Mouse (Mus musculus) T-helper 2 cell (primary cell): ENCODE measurements at regions not wholly inside any gene's neighbourhood (a gene's known extent, or its start where the extent isn't known, plus 50 kb on each side); places are given as distances from the start of the nearest gene placed in this dataset.

Source experiments
- in situ Hi-C: fragments of 300-600 bp; cut with MboI, MseI; formaldehyde crosslinking; loops from one replicate; pipeline ENCODE4 v1.15.1; 2025; ENCODE audit warnings: high pct_unique_total_duplicates

DNA sequence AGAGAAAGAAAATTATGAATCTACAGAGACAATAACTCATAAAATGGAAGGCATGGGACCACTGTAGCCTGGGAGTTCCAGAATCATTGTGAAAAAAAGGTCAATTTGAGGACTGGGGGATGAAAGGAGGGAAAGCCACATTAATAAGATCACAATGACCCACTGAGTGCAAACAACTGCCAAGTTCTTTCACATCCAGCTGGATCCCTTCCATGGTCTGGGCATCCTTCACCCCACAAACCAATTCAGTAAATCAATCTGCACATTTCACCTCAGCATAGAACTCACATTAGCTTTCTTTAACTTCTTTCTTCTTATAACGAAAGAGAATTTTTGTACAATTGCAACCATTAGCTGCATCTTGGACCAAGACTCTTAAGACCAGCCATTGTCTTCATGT lies 169.4 kb downstream of the Gm19410 start:
- in situ Hi-C loops = no loop called here

DNA sequence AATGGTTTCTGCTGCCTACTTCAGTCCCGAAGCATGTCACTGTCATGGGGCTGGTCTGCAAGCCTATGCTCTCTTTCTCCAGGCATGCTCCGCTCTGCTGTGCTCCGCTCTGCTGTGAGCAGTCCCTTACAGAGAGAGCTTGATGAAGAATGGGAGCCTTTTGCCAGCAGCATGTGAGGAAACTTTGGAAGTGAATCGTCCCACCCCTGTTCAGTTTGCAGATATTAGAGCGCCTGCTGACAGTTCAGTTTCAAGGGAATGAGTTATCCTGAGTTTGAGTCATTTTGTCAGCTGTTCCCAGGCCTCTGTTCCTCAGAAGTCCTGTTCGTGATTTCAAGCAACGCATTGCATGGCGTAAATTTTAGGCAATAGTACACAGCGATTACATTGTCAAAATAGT lies 173.6 kb downstream of the Gm19410 start:
- in situ Hi-C loops = no loop called here

DNA sequence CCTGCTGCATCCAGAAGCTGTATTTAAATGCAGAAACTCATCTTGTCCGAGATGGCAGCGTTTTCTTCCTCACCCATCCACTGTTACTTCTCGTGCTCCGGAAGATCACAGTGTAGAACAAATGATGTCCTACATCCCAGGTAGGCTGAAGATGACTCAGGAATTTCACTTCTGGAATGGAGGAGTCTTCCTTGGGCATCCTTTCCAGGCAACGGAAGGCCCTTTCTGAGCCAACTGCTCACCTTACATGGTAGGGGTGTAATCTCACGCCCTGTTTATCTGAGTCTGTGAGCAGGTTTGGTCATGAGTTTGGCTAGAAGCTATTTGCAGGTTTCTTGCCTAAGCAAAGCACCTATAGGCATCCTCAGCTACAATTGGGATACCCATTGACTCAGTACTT lies 176.9 kb downstream of the Gm19410 start:
- in situ Hi-C loops = no loop called here

- in situ Hi-C loops = no loop called here
Observed at GRCm38 (mm10) chr8:35943686-35944085, 178.1 kb downstream of the Gm19410 start.

- in situ Hi-C loops = no loop called here
Observed at GRCm38 (mm10) chr8:35944461-35944860, 178.9 kb downstream of the Gm19410 start.

GRCm38 (mm10) chr8:35946539-35946940 lies 180.9 kb downstream of the Gm19410 start:
- in situ Hi-C loops = no loop called here

DNA sequence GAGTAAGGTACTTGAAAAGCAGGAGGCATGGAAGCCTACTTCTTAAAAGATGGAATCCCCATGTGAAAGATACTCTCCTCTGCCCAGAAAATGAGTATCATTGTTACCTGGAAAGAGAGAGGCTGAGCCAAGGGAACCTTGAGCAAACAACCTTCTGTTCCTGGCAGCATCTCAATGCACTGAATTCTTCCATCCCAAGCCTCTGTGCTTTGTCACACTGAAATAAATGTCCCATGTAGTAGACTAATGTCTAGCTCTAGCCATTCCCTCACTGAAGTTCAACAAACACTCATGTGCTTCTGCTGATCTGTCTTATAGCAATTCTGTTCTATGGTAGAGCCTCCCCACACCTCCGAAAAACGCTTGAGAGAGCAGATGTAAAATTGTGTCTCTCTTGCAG lies 182.6 kb downstream of the Gm19410 start:
- in situ Hi-C loops = no loop called here

DNA sequence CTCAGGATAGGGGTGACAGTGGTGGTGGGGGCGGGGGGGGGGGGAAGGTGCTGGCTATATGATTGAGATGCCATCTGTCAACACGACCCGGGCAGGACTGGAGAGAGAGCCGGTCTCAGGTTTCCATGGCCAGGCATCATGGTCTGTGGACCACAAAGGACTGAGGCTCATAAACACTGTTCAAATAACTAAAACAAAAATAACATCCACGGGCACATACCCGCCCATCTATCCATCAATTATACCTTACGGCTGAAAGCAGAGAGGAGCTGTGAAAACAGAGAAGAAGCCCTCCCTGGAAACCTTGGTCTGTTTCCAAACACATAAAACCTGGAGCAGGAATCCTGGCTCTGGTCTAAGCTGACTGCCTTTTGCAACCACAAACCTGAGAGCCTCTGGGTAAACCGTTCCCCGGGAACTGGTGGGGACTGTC lies 183.2 kb downstream of the Gm19410 start:
- in situ Hi-C loops = no loop called here

- in situ Hi-C loops = no loop called here
Observed at GRCm38 (mm10) chr8:35955506-35955905, 189.9 kb downstream of the Gm19410 start.

GRCm38 (mm10) chr8:35956319-35956718 lies 190.7 kb downstream of the Gm19410 start:
- in situ Hi-C loops = no loop called here

DNA sequence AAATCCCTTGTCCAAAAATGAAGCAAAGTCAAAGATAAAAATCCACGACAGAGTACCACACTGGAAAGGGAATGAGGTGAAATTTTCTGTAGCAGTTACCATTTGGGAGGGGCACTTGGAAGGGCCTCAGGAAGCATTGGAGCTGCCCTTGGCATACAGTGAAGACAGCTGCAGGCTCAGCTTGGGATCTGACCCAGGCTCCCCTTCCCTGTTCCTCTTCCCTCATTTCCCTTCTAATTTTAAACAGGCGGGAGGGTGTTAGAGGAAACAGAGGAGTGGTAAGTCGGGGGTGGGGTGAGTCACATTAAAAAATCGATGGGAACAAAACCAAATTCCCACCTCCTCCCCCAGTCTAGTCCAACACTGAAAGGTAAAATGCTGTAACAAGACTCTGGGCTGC lies 193.6 kb downstream of the Gm19410 start:
- in situ Hi-C loops = no loop called here

- in situ Hi-C loops = no loop called here
Observed at GRCm38 (mm10) chr8:35960867-35961614, 195.5 kb downstream of the Gm19410 start.

- in situ Hi-C loops = no loop called here
Observed at GRCm38 (mm10) chr8:35961615-35962220, 196.1 kb downstream of the Gm19410 start.

DNA sequence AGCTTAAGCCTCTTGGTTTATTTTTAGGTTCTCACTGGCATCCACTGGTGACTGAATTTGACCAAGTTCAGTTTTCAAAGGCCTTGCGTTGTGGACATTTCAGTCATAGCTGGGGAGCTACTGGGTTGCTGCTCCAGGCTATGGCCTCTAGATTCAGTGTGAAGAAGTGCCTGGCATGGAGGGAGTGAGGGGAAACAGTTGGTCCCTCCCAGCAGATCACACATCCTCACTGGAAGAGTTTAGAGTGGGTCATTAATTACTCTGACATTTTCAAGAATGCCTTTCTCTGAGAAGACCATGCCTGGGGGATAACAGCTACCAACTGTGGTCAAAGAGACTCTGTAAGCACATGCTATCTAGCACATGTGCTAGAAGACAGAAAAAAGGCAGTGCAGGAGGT lies 199.3 kb downstream of the Gm19410 start:
- in situ Hi-C loops = no loop called here

DNA sequence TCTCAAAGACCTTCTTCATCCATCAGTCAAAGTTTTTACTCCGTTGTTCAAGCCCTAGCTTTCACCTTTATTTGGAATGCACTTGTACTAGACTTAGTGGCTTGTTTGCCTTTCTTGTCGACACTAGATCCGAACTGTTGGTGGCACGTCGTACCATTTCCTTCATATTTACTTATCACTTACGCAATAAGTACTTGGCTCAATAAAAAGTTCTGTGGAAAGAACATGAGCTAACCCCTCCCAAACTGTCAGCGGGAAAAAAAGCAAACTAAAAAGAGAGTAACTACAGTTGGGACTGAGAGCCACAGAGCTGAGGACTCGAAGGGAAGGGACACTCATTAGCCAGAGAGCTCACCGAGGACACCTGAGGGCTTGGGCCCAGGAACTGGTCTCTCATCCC lies 202.8 kb downstream of the Gm19410 start:
- in situ Hi-C loops = no loop called here

DNA sequence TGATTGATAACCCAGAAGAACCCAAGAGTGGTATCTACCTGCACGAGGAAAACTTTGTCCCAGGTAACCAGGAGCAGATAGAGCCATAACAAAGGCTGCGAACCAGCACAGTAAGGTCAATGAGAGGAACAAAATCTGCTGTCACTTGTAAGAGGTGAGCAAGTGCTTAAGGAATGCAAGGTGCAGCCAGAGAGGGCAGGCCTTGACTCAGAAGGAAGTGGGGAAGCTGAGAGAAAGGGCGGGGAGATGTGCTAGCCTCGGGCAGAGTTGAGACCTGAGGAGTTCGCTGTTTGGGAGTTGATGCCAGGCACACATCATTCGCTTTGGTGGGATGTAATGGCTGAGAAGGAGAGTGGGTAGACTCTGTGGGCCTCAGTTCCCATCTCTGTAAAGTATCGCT lies 205.5 kb downstream of the Gm19410 start:
- in situ Hi-C loops = no loop called here

DNA sequence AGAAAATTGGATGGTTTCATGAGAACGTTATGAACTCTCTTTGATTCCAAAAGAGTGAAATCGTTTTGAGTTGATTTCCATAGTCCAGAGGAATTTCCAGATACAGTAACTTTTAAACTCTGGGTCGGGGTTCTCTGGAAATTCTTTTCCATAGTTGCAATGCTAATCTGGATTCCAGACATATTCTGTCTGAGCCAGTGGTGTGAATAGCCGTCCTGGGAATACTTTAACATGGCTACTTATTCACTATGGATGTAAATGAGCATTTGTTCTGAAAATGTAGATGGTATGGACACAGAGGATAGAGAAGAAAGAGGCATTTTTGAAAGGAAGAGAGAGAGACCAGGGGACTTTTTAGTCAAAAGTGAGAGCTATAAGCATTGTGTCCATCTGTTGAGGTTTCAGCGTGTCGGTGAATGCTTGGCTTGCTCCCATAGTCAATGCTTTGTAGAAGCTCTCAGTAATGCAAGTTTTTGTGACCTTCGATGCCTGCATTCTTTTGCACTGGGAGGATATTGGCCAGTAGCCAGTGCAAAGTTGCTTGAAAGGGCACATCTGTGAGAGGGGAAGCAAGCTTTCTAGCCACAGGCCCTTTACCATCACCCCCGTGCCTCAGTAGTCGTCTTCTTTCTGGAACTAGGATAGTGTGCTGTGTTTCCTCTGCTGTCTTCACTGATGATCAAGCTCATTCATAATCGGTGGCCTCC lies 208.9 kb downstream of the Gm19410 start:
- in situ Hi-C loops = no loop called here

DNA sequence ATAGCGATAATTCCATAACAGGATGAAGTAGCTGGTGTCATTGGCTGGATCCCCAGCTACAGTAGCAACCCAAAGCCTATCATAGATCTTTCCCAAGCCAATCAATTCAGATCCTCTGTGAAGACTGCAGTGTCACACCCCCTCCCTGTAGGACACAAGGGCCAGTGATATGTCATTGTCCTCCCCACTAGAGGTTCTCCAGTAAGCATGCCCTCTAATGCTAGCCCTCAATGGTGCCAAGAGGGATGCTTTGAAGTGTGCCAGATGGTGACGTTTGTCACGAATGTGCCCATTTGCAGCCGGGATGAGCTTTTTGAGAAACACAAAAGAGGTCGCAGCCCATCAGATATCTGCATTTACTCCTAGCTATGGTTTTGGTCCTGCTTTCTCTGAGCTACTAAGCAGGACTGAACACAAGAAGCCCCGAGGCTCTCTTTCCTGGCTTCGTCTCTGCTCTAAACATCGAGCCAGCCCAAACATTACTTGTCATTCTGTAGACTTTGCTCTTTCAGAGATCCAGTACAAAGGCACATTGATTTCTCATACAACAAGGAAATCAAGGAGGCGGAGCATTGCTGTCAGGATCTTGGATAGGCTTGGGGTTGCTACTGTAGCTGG lies 214.2 kb downstream of the Gm19410 start:
- in situ Hi-C loops = no loop called here

DNA sequence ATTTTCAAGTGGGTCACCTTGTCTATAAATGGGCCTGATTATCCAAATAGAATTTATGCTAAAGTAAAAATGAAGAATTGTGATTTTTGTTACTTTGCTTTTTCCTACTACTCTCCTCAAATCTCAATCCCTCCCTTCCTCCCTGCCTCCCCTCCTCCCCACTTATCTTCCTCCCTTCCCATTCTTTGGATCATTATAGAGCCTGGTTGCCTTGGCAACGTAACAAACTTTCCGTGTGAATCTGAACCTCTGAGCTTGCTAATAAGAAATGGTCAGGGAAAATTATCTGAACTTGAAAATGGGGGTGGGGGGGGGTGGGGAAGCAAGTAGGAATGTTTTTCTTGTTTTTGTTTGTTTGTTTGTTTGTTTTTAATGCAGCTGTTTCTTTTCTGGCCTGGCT lies 217.5 kb downstream of the Gm19410 start:
- in situ Hi-C loops = no loop called here

DNA sequence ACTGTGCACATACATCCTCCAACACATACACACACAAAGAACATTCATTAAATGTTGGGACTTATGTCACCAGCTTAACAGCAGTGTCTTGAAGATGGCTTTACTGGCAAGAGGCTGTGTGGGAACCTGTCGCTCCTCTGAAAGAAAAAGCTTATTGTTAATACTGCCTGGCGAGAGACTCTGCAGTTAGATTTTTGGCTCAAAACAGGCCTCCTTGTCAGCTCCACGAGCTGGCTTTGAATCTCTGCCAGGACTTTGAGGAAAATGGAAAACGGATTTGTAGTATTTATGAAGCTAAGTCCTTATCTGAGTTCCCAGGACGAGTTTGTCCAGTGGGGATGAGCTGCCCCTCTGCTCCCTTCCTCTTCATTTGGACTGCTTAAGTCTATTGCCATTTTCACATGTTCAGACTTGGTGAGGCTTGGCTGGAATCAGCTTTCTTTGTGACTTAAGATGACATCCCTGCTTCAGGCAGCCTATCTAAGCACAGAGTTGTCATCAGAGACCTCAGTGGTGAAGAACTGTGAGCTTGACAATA lies 219.6 kb downstream of the Gm19410 start:
- in situ Hi-C loops = no loop called here

DNA sequence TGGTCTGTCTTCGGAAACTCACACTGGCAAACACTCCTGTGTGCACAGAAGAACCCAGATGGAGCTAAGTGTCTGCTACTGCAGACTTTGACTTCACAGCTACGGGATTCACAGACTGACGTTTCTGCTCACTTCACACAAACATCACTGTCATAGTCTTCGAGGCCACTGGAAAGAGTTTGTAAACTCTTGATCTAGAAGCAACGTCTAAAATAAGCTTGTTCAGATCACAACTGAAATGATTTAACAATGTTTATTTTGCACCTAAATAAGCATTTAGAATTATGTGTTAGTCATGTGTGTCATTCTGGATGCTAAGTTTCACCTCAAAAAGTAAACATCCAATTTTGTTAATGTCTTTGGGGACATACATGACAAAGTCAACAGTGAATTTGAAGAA lies 221.7 kb downstream of the Gm19410 start:
- in situ Hi-C loops = no loop called here

- in situ Hi-C loops = no loop called here
Observed at GRCm38 (mm10) chr8:35991013-35991412, 225.4 kb downstream of the Gm19410 start.
